Mouse (Mus musculus): Measurements from ENCODE around the gene Iqch. TPM values are rescaled to one million over a fixed set of nuclear protein-coding genes. Genes with fewer than 3 reads are reported as not detected.

Iqch gene
- polyA plus RNA-seq, 1 experiment, result not detected

GRCm38 (mm10) chr9:63603849-63604248 lies 1.6 kb upstream of the Iqch start:
- H3K36me3 ChIP-seq (ENCODE audit: control insufficient read depth, insufficient read depth, low read length), result no peaks in the 10 kb centered on the region
- no peak for TF ChIP-seq CTCF (IDR thresholded peaks at IDR 0.05; ENCODE audit: extremely low read depth, insufficient read length, insufficient replicate concordance, low read depth, low read length)
- TF ChIP-seq POLR2A (IDR thresholded peaks at IDR 0.05; ENCODE audit: low read depth, low read length), result no peak
- no peak overlapping the region for H3K27ac ChIP-seq (ENCODE audit: insufficient read depth, low read depth, low read length)
- no peak overlapping the region for H3K4me3 ChIP-seq (ENCODE audit: low read depth, low read length)
- H3K27me3 ChIP-seq (ENCODE audit: control insufficient read depth, insufficient read depth, low read length), result no peaks in the 10 kb centered on the region
- 20% methylated on average over 6 of the region's 6 CpGs for WGBS
- H3K4me1 ChIP-seq (ENCODE audit: control insufficient read depth, insufficient read depth, insufficient read length, low read length), result peaks cover 11% of the 10 kb centered on the region; the same call in 1 of the 2 replicates

GRCm38 (mm10) chr9:63596660-63597059 lies 5.6 kb downstream of the Iqch start:
- H3K4me1 ChIP-seq (ENCODE audit: control insufficient read depth, insufficient read depth, insufficient read length, low read length), result no peaks in the 10 kb centered on the region
- WGBS, result 48% methylated on average over 9 of the region's 9 CpGs
- no peak for TF ChIP-seq CTCF (IDR thresholded peaks at IDR 0.05; ENCODE audit: extremely low read depth, insufficient read length, insufficient replicate concordance, low read depth, low read length)
- no peak for TF ChIP-seq POLR2A (IDR thresholded peaks at IDR 0.05; ENCODE audit: low read depth, low read length)
- H3K27me3 ChIP-seq (ENCODE audit: control insufficient read depth, insufficient read depth, low read length), result no peaks in the 10 kb centered on the region
- H3K4me3 ChIP-seq (ENCODE audit: low read depth, low read length), result no peak overlapping the region
- H3K27ac ChIP-seq (ENCODE audit: insufficient read depth, low read depth, low read length), result no peak overlapping the region
- H3K36me3 ChIP-seq (ENCODE audit: control insufficient read depth, insufficient read depth, low read length), result no peaks in the 10 kb centered on the region

GRCm38 (mm10) chr9:63595652-63596051 lies 6.6 kb downstream of the Iqch start:
- WGBS, result 45% methylated on average over 8 of the region's 8 CpGs
- Histone ChIP-seq H3K36me3 (ENCODE audit: control insufficient read depth, insufficient read depth, low read length) (no peaks in the 10 kb centered on the region), H3K27me3 (ENCODE audit: control insufficient read depth, insufficient read depth, low read length) (no peaks in the 10 kb centered on the region), H3K27ac (ENCODE audit: insufficient read depth, low read depth, low read length) (no peak overlapping the region), H3K4me3 (ENCODE audit: low read depth, low read length) (no peak overlapping the region), H3K4me1 (ENCODE audit: control insufficient read depth, insufficient read depth, insufficient read length, low read length) (no peaks in the 10 kb centered on the region)
- TF ChIP-seq POLR2A (IDR thresholded peaks at IDR 0.05; ENCODE audit: low read depth, low read length), result no peak

DNA sequence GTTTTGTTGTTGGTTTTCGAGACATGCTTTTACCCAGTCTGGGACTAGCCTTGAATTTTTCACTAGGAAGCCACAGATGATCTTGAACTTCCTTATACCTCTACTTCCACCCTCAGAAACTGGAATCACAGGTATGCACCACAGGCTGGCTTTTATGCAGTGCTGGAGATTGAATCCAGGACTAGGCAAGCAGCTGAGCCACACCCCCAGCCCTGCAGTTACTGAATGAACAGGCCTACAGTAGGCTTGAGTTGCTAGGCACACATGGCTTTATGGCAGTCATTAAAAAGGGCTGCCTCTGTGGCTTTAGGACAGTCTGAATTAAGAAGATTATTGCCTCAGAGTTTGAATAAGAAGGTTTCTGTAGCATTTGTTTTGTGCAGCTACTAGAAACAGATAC lies 7.3 kb downstream of the Iqch start:
- Histone ChIP-seq H3K27ac (ENCODE audit: insufficient read depth, low read depth, low read length) (no peak overlapping the region), H3K4me1 (ENCODE audit: control insufficient read depth, insufficient read depth, insufficient read length, low read length) (no peaks in the 10 kb centered on the region), H3K36me3 (ENCODE audit: control insufficient read depth, insufficient read depth, low read length) (no peaks in the 10 kb centered on the region), H3K4me3 (ENCODE audit: low read depth, low read length) (no peak overlapping the region), H3K27me3 (ENCODE audit: control insufficient read depth, insufficient read depth, low read length) (no peaks in the 10 kb centered on the region)
- WGBS, result 75% methylated on average over 1 of the region's 1 CpGs
- no peak for TF ChIP-seq POLR2A (IDR thresholded peaks at IDR 0.05; ENCODE audit: low read depth, low read length)
- no peak for TF ChIP-seq CTCF (IDR thresholded peaks at IDR 0.05; ENCODE audit: extremely low read depth, insufficient read length, insufficient replicate concordance, low read depth, low read length)

- no peaks in the 10 kb centered on the region for H3K36me3 ChIP-seq (ENCODE audit: control insufficient read depth, insufficient read depth, low read length)
Measured at GRCm38 (mm10) chr9:63591661-63592256, 10.5 kb downstream of the Iqch start.

GRCm38 (mm10) chr9:63590592-63590991 lies 11.7 kb downstream of the Iqch start:
- 93% methylated on average over 4 of the region's 4 CpGs for WGBS
- no peak overlapping the region for H3K27ac ChIP-seq (ENCODE audit: insufficient read depth, low read depth, low read length)

More at GRCm38 (mm10) chr9:63591661-63592256, 10.5 kb downstream of the Iqch start:
- whole genome bisulfite sequencing, result 70% methylated on average over 8 of the region's 8 CpGs
- TF ChIP-seq POLR2A (IDR thresholded peaks at IDR 0.05; ENCODE audit: low read depth, low read length) (no peak), CTCF (IDR thresholded peaks at IDR 0.05; ENCODE audit: extremely low read depth, insufficient read length, insufficient replicate concordance, low read depth, low read length) (no peak)
- Histone ChIP-seq H3K27ac (ENCODE audit: insufficient read depth, low read depth, low read length) (no peak overlapping the region), H3K27me3 (ENCODE audit: control insufficient read depth, insufficient read depth, low read length) (no peaks in the 10 kb centered on the region), H3K4me3 (ENCODE audit: low read depth, low read length) (no peak overlapping the region), H3K4me1 (ENCODE audit: control insufficient read depth, insufficient read depth, insufficient read length, low read length) (no peaks in the 10 kb centered on the region)

GRCm38 (mm10) chr9:63589209-63589608 lies 13.1 kb downstream of the Iqch start:
- Histone ChIP-seq H3K27ac (ENCODE audit: insufficient read depth, low read depth, low read length) (no peak overlapping the region), H3K4me3 (ENCODE audit: low read depth, low read length) (no peak overlapping the region), H3K27me3 (ENCODE audit: control insufficient read depth, insufficient read depth, low read length) (no peaks in the 10 kb centered on the region), H3K4me1 (ENCODE audit: control insufficient read depth, insufficient read depth, insufficient read length, low read length) (peaks cover 3% of the 10 kb centered on the region; the same call in 1 of the 2 replicates), H3K36me3 (ENCODE audit: control insufficient read depth, insufficient read depth, low read length) (no peaks in the 10 kb centered on the region)
- TF ChIP-seq CTCF (IDR thresholded peaks at IDR 0.05; ENCODE audit: extremely low read depth, insufficient read length, insufficient replicate concordance, low read depth, low read length) (no peak), POLR2A (IDR thresholded peaks at IDR 0.05; ENCODE audit: low read depth, low read length) (no peak)
- WGBS, result 25% methylated on average over 6 of the region's 6 CpGs

More at GRCm38 (mm10) chr9:63590592-63590991, 11.7 kb downstream of the Iqch start:
- Histone ChIP-seq H3K4me1 (ENCODE audit: control insufficient read depth, insufficient read depth, insufficient read length, low read length) (no peaks in the 10 kb centered on the region), H3K36me3 (ENCODE audit: control insufficient read depth, insufficient read depth, low read length) (no peaks in the 10 kb centered on the region), H3K4me3 (ENCODE audit: low read depth, low read length) (no peak overlapping the region), H3K27me3 (ENCODE audit: control insufficient read depth, insufficient read depth, low read length) (no peaks in the 10 kb centered on the region)
- no peak for TF ChIP-seq POLR2A (IDR thresholded peaks at IDR 0.05; ENCODE audit: low read depth, low read length)
- TF ChIP-seq CTCF (IDR thresholded peaks at IDR 0.05; ENCODE audit: extremely low read depth, insufficient read length, insufficient replicate concordance, low read depth, low read length), result no peak

All from small intestine, adult 2 months (tissue).